Mouse (Mus musculus) ES-E14 (cell line): ENCODE data around the gene Cog7. TPM values are rescaled to one million over a fixed set of nuclear protein-coding genes. Genes with fewer than 3 reads are reported as not detected.

ENCODE experiments used
- DNase-seq: peaks from one replicate; pipeline ENCODE4 v3.0.0-alpha.2; 2013; ENCODE audit warnings: low read depth, low spot score
- H3K27ac ChIP-seq: 2 replicates; pipeline ENCODE4 v1.5.1; 2012; ENCODE audit warnings: low read depth, mild to moderate bottlenecking, low read length, moderate library complexity, mixed read lengths; ENCODE audit not compliant: poor library complexity, insufficient read depth, severe bottlenecking
- H3K36me3 ChIP-seq: 2 replicates; pipeline ENCODE4 v1.6.1; 2012; ENCODE audit warnings: mild to moderate bottlenecking, low read length, moderate library complexity, mixed read lengths; ENCODE audit not compliant: control insufficient read depth, poor library complexity, insufficient read depth, severe bottlenecking
- H3K4me1 ChIP-seq, 2 experiments: fragments of 150-350 bp in 1 of 2; sonication (generic) in 1 of 2; 2 replicates each; pipeline ENCODE4 v1.6.1; 2012; ENCODE audit warnings: low read length in 2 of 2, mild to moderate bottlenecking in 1 of 2, mixed read lengths in 1 of 2; ENCODE audit not compliant: control insufficient read depth in 2 of 2, insufficient read depth in 2 of 2, poor library complexity in 1 of 2
- H3K4me3 ChIP-seq, 2 experiments: fragments of 150-350 bp in 1 of 2; sonication (generic) in 1 of 2; 2 replicates each; pipeline ENCODE4 v1.5.1; 2012; ENCODE audit warnings: low read length in 2 of 2, low read depth in 1 of 2, mild to moderate bottlenecking in 1 of 2, mixed read lengths in 1 of 2; ENCODE audit not compliant: insufficient read depth in 1 of 2, poor library complexity in 1 of 2, severe bottlenecking in 1 of 2
- H3K9ac ChIP-seq: 2 replicates; pipeline ENCODE4 v1.6.1; 2012; ENCODE audit warnings: low read depth, mild to moderate bottlenecking, low read length, mixed read lengths; ENCODE audit not compliant: poor library complexity, insufficient read depth, severe bottlenecking
- H3K9me3 ChIP-seq: fragments of 150-350 bp; sonication (generic); 2 replicates; pipeline ENCODE4 v1.6.1; 2012; ENCODE audit warnings: low read depth, mild to moderate bottlenecking, low read length; ENCODE audit not compliant: control insufficient read depth, insufficient read depth
- CHD2 ChIP-seq: IDR thresholded peaks from 2 replicates; pipeline ENCODE4 v1.6.1; 2014; ENCODE audit warnings: mild to moderate bottlenecking, low read depth, low read length, inconsistent platforms
- HCFC1 ChIP-seq: IDR thresholded peaks from 2 replicates; pipeline ENCODE4 v1.6.1; 2012; ENCODE audit warnings: low read length, inconsistent platforms, borderline replicate concordance; ENCODE audit not compliant: insufficient read depth
- MAFK ChIP-seq: IDR thresholded peaks from 2 replicates; pipeline ENCODE4 v1.6.1; 2014; ENCODE audit warnings: mild to moderate bottlenecking, low read depth, low read length, inconsistent platforms; ENCODE audit not compliant: insufficient read depth
- ZC3H11A ChIP-seq: IDR thresholded peaks from 2 replicates; pipeline ENCODE4 v1.6.1; 2012; ENCODE audit warnings: low read depth, mild to moderate bottlenecking, inconsistent platforms, low read length, borderline replicate concordance
- ZNF384 ChIP-seq: IDR thresholded peaks from 2 replicates; pipeline ENCODE4 v1.6.1; 2012; ENCODE audit warnings: low read depth, low read length, inconsistent platforms
- in situ Hi-C, 2 experiments: fragments of 600-800 bp; cut with MboI; formaldehyde crosslinking; loops; one replicate each; pipeline ENCODE4 v1.15.1; 2025; ENCODE audit warnings: low sequenced_read_pairs in 2 of 2, inconsistent platforms in 1 of 2; ENCODE audit not compliant: unreplicated experiment in 2 of 2
- total RNA-seq: library from RNA; depleted of rRNA; stranded (reverse); fragments of 300-350 nt; gene quantifications from 2 replicates; pipeline ENCODE4 v1.2.3, GENCODE M21; 2012

Gene Cog7
- total RNA-seq, 1 experiment = 19.9 TPM

GRCm38 (mm10) chr7:121873998-121874397 lies 107.5 kb downstream of the Cog7 start:
- Histone ChIP-seq H3K27ac (no peak overlapping the region), H3K4me1 (no peaks in the 10 kb centered on the region), H3K9ac (no peak overlapping the region), H3K4me3 (no peak overlapping the region), H3K9me3 (no peaks in the 10 kb centered on the region), H3K36me3 (no peaks in the 10 kb centered on the region)
- in situ Hi-C loops = no loop called here
- DNase-seq = no peak
- TF ChIP-seq CHD2 (no peak), MAFK (no peak), ZC3H11A (no peak), ZNF384 (no peak), HCFC1 (no peak)

- in situ Hi-C loops = no loop called here
- H3K9ac ChIP-seq = no peak overlapping the region
- H3K9me3 ChIP-seq = no peaks in the 10 kb centered on the region
- DNase-seq = no peak
- H3K36me3 ChIP-seq = no peaks in the 10 kb centered on the region
- TF ChIP-seq ZC3H11A = no peak
- no peak for TF ChIP-seq MAFK
- no peak for TF ChIP-seq HCFC1
- TF ChIP-seq CHD2 = no peak
- no peak for TF ChIP-seq ZNF384
- no peaks in the 10 kb centered on the region for H3K4me1 ChIP-seq
- H3K4me3 ChIP-seq = no peak overlapping the region
- H3K27ac ChIP-seq = no peak overlapping the region
Observed at GRCm38 (mm10) chr7:121871631-121872030, 109.9 kb downstream of the Cog7 start.

GRCm38 (mm10) chr7:121864858-121865585 lies 116.5 kb downstream of the Cog7 start, which contains the start of gene Scnn1b:
Gene Scnn1b, plus strand, starts transcription at chr7:121865038.
- H3K9me3 ChIP-seq = no peaks in the 10 kb centered on the region
- in situ Hi-C loops = no loop called here
- H3K4me3 ChIP-seq = peak within 1 kb of the TSS; percentile 55 to 63
- H3K36me3 ChIP-seq = no peaks in the 10 kb centered on the region
- no peak within 1 kb of the TSS; the same call in 1 of the 2 replicates for H3K9ac ChIP-seq
- no peak for DNase-seq
- TF ChIP-seq HCFC1 (no peak), ZC3H11A (no peak), MAFK (no peak), ZNF384 (no peak), CHD2 (no peak)
- no peak within 1 kb of the TSS for H3K27ac ChIP-seq
- no peaks in the 10 kb centered on the region for H3K4me1 ChIP-seq

- no peak for TF ChIP-seq ZNF384
- TF ChIP-seq CHD2 = no peak
- TF ChIP-seq ZC3H11A = no peak
- TF ChIP-seq MAFK = no peak
- TF ChIP-seq HCFC1 = no peak
- Histone ChIP-seq H3K27ac (no peak overlapping the region), H3K9ac (no peak overlapping the region), H3K4me3 (no peak overlapping the region), H3K4me1 (no peaks in the 10 kb centered on the region), H3K36me3 (no peaks in the 10 kb centered on the region), H3K9me3 (no peaks in the 10 kb centered on the region)
- DNase-seq = peak; percentile 19
- in situ Hi-C loops = no loop called here
Observed at GRCm38 (mm10) chr7:121858939-121859338, 122.6 kb downstream of the Cog7 start.
